Mouse (Mus musculus): Measurements from ENCODE around the gene Sorcs2.

Gene Sorcs2

GRCm38 (mm10) chr5:36389731-36390590 lies 8.0 kb downstream of the Sorcs2 start:
- no peak for DNase-seq

- DNase-seq: no peak
Measured at GRCm38 (mm10) chr5:36385062-36385461, 12.9 kb downstream of the Sorcs2 start.

GRCm38 (mm10) chr5:36383431-36383830 lies 14.5 kb downstream of the Sorcs2 start:
- no peak for DNase-seq

GRCm38 (mm10) chr5:36382721-36383120 lies 15.2 kb downstream of the Sorcs2 start:
- DNase-seq: no peak

GRCm38 (mm10) chr5:36382134-36382693 lies 15.7 kb downstream of the Sorcs2 start:
- DNase-seq: no peak

- DNase-seq: no peak
Measured at GRCm38 (mm10) chr5:36379938-36380511, 17.9 kb downstream of the Sorcs2 start.

GRCm38 (mm10) chr5:36378370-36378738 lies 19.6 kb downstream of the Sorcs2 start:
- no peak for DNase-seq

GRCm38 (mm10) chr5:36377456-36378369 lies 20.2 kb downstream of the Sorcs2 start:
- no peak for DNase-seq

GRCm38 (mm10) chr5:36375886-36376285 lies 22.1 kb downstream of the Sorcs2 start:
- DNase-seq: no peak

GRCm38 (mm10) chr5:36374221-36375050 lies 23.5 kb downstream of the Sorcs2 start:
- DNase-seq: no peak

- DNase-seq: no peak
Measured at GRCm38 (mm10) chr5:36373246-36373891, 24.6 kb downstream of the Sorcs2 start.

- DNase-seq: no peak
Measured at GRCm38 (mm10) chr5:36371731-36372130, 26.2 kb downstream of the Sorcs2 start.

- DNase-seq: no peak
Measured at GRCm38 (mm10) chr5:36369261-36369684, 28.7 kb downstream of the Sorcs2 start.

- no peak for DNase-seq
Measured at GRCm38 (mm10) chr5:36368511-36369135, 29.3 kb downstream of the Sorcs2 start.

GRCm38 (mm10) chr5:36367911-36368310 lies 30.0 kb downstream of the Sorcs2 start:
- no peak for DNase-seq

GRCm38 (mm10) chr5:36367181-36367610 lies 30.7 kb downstream of the Sorcs2 start:
- DNase-seq: no peak

GRCm38 (mm10) chr5:36361749-36362148 lies 36.2 kb downstream of the Sorcs2 start:
- DNase-seq: no peak

- no peak for DNase-seq
Measured at GRCm38 (mm10) chr5:36360343-36360742, 37.6 kb downstream of the Sorcs2 start.

GRCm38 (mm10) chr5:36359535-36360243 lies 38.2 kb downstream of the Sorcs2 start:
- no peak for DNase-seq

- DNase-seq: no peak
Measured at GRCm38 (mm10) chr5:36358161-36358560, 39.8 kb downstream of the Sorcs2 start.

All from cerebellum, postnatal 36 days (tissue).